Mouse (Mus musculus): ENCODE data around the gene Ppp1r37. TPM values are rescaled to one million over a fixed set of nuclear protein-coding genes. Genes with fewer than 3 reads are reported as not detected.

The Ppp1r37 gene
- polyA plus RNA-seq, 1 experiment, result 115 TPM

- peaks cover 21% of the 10 kb centered on the region for H3K27me3 ChIP-seq (ENCODE audit: control insufficient read depth, insufficient read depth, low read length)
- H3K4me3 ChIP-seq (ENCODE audit: low read depth, low read length), result peak overlapping the region; percentile 6
- H3K27ac ChIP-seq (ENCODE audit: insufficient read depth, low read depth, low read length), result peak overlapping the region; percentile 14
- TF ChIP-seq POLR2A (IDR thresholded peaks at IDR 0.05; ENCODE audit: low read depth, low read length) (no peak), CTCF (IDR thresholded peaks at IDR 0.05; ENCODE audit: extremely low read depth, insufficient read length, insufficient replicate concordance, low read depth, low read length) (no peak)
- WGBS, result 3% methylated on average over 26 of the region's 26 CpGs
- H3K36me3 ChIP-seq (ENCODE audit: control insufficient read depth, insufficient read depth, low read length), result no peaks in the 10 kb centered on the region
- H3K4me1 ChIP-seq (ENCODE audit: control insufficient read depth, insufficient read depth, insufficient read length, low read length), result peaks cover 10% of the 10 kb centered on the region
These were observed 71.1 kb downstream of the Ppp1r37 start for GRCm38 (mm10) chr7:19491731-19492130.

GRCm38 (mm10) chr7:19489525-19489924 is 73.4 kb downstream of the Ppp1r37 start:
- no peak for TF ChIP-seq POLR2A (IDR thresholded peaks at IDR 0.05; ENCODE audit: low read depth, low read length)
- TF ChIP-seq CTCF (IDR thresholded peaks at IDR 0.05; ENCODE audit: extremely low read depth, insufficient read length, insufficient replicate concordance, low read depth, low read length), result no peak
- WGBS, result 22% methylated on average over 31 of the region's 31 CpGs
- peaks cover 18% of the 10 kb centered on the region for H3K27me3 ChIP-seq (ENCODE audit: control insufficient read depth, insufficient read depth, low read length)
- H3K36me3 ChIP-seq (ENCODE audit: control insufficient read depth, insufficient read depth, low read length), result no peaks in the 10 kb centered on the region
- H3K27ac ChIP-seq (ENCODE audit: insufficient read depth, low read depth, low read length), result no peak overlapping the region
- H3K4me3 ChIP-seq (ENCODE audit: low read depth, low read length), result no peak overlapping the region
- peaks cover 6% of the 10 kb centered on the region for H3K4me1 ChIP-seq (ENCODE audit: control insufficient read depth, insufficient read depth, insufficient read length, low read length)

- no peaks in the 10 kb centered on the region for H3K36me3 ChIP-seq (ENCODE audit: control insufficient read depth, insufficient read depth, low read length)
- WGBS, result 81% methylated on average over 7 of the region's 7 CpGs
- no peak for TF ChIP-seq POLR2A (IDR thresholded peaks at IDR 0.05; ENCODE audit: low read depth, low read length)
- TF ChIP-seq CTCF (IDR thresholded peaks at IDR 0.05; ENCODE audit: extremely low read depth, insufficient read length, insufficient replicate concordance, low read depth, low read length), result no peak
- H3K4me1 ChIP-seq (ENCODE audit: control insufficient read depth, insufficient read depth, insufficient read length, low read length), result peaks cover 1% of the 10 kb centered on the region
- no peak overlapping the region for H3K27ac ChIP-seq (ENCODE audit: insufficient read depth, low read depth, low read length)
- peaks cover 18% of the 10 kb centered on the region for H3K27me3 ChIP-seq (ENCODE audit: control insufficient read depth, insufficient read depth, low read length)
- no peak overlapping the region for H3K4me3 ChIP-seq (ENCODE audit: low read depth, low read length)
These were observed 76.3 kb downstream of the Ppp1r37 start for GRCm38 (mm10) chr7:19486549-19486948.

GRCm38 (mm10) chr7:19485488-19485887 is 77.4 kb downstream of the Ppp1r37 start:
- peaks cover 2% of the 10 kb centered on the region; the same call in 1 of the 2 replicates for H3K4me1 ChIP-seq (ENCODE audit: control insufficient read depth, insufficient read depth, insufficient read length, low read length)
- H3K27me3 ChIP-seq (ENCODE audit: control insufficient read depth, insufficient read depth, low read length), result peaks cover 20% of the 10 kb centered on the region
- TF ChIP-seq POLR2A (IDR thresholded peaks at IDR 0.05; ENCODE audit: low read depth, low read length) (no peak), CTCF (IDR thresholded peaks at IDR 0.05; ENCODE audit: extremely low read depth, insufficient read length, insufficient replicate concordance, low read depth, low read length) (no peak)
- no peaks in the 10 kb centered on the region for H3K36me3 ChIP-seq (ENCODE audit: control insufficient read depth, insufficient read depth, low read length)
- 83% methylated on average over 1 of the region's 1 CpGs for WGBS
- no peak overlapping the region for H3K4me3 ChIP-seq (ENCODE audit: low read depth, low read length)
- no peak overlapping the region for H3K27ac ChIP-seq (ENCODE audit: insufficient read depth, low read depth, low read length)

GRCm38 (mm10) chr7:19483281-19483680 is 79.6 kb downstream of the Ppp1r37 start:
- H3K27ac ChIP-seq (ENCODE audit: insufficient read depth, low read depth, low read length), result no peak overlapping the region
- H3K36me3 ChIP-seq (ENCODE audit: control insufficient read depth, insufficient read depth, low read length), result no peaks in the 10 kb centered on the region
- H3K4me3 ChIP-seq (ENCODE audit: low read depth, low read length), result no peak overlapping the region
- 76% methylated on average over 8 of the region's 8 CpGs for WGBS
- TF ChIP-seq CTCF (IDR thresholded peaks at IDR 0.05; ENCODE audit: extremely low read depth, insufficient read length, insufficient replicate concordance, low read depth, low read length), result no peak
- TF ChIP-seq POLR2A (IDR thresholded peaks at IDR 0.05; ENCODE audit: low read depth, low read length), result no peak
- peaks cover 2% of the 10 kb centered on the region; the same call in 1 of the 2 replicates for H3K4me1 ChIP-seq (ENCODE audit: control insufficient read depth, insufficient read depth, insufficient read length, low read length)
- H3K27me3 ChIP-seq (ENCODE audit: control insufficient read depth, insufficient read depth, low read length), result peaks cover 7% of the 10 kb centered on the region

Other genes with a start within 250 kb of the Ppp1r37 start
- 9.3 and 17.5 TPM in 2 replicates for gene Ercc1, start 218.3 kb downstream of the Ppp1r37 start, polyA plus RNA-seq (2012; rRNA removed)
- 2.0 and 2.5 TPM in 2 replicates for gene Cd3eap, start 203.6 kb downstream of the Ppp1r37 start, polyA plus RNA-seq (2012; rRNA removed)
- 6.2 and 10.4 TPM in 2 replicates for gene Ppp1r13l, start 203.3 kb downstream of the Ppp1r37 start, polyA plus RNA-seq (2012; rRNA removed)
- 21.0 and 31.2 TPM in 2 replicates for gene Ercc2, start 181.1 kb downstream of the Ppp1r37 start, polyA plus RNA-seq (2012; rRNA removed)
- gene Klc3, start 159.0 kb downstream of the Ppp1r37 start, polyA plus RNA-seq (2012; rRNA removed), result 2.6 and 3.5 TPM in 2 replicates
- 31.9 and 45.3 TPM in 2 replicates for gene Ckm, start 158.3 kb downstream of the Ppp1r37 start, polyA plus RNA-seq (2012; rRNA removed)
- 11.6 and 27.4 TPM in 2 replicates for gene Mark4, start 104.3 kb downstream of the Ppp1r37 start, polyA plus RNA-seq (2012; rRNA removed)
- 6.5 and 12.0 TPM in 2 replicates for gene Exoc3l2, start 99.7 kb downstream of the Ppp1r37 start, polyA plus RNA-seq (2012; rRNA removed)
- gene Bloc1s3, start 54.7 kb downstream of the Ppp1r37 start, polyA plus RNA-seq (2012; rRNA removed), result 11.9 and 24.9 TPM in 2 replicates
- 56.3 and 120 TPM in 2 replicates for gene Trappc6a, start 54.7 kb downstream of the Ppp1r37 start, polyA plus RNA-seq (2012; rRNA removed)
- 0.23 and 0.43 TPM in 2 replicates for gene Nkpd1, start 45.2 kb downstream of the Ppp1r37 start, polyA plus RNA-seq (2012; rRNA removed)
- gene Zfp296, start 14.2 kb upstream of the Ppp1r37 start, polyA plus RNA-seq (2012; rRNA removed), result 3.0 and 3.7 TPM in 2 replicates
- gene Gemin7, start 14.5 kb upstream of the Ppp1r37 start, polyA plus RNA-seq (2012; rRNA removed), result 85.5 and 146 TPM in 2 replicates
- 91.6 and 184 TPM in 2 replicates for gene Clasrp, start 41.4 kb upstream of the Ppp1r37 start, polyA plus RNA-seq (2012; rRNA removed)
- 47.2 and 144 TPM in 2 replicates for gene Relb, start 66.4 kb upstream of the Ppp1r37 start, polyA plus RNA-seq (2012; rRNA removed)
- gene Clptm1, start 102.0 kb upstream of the Ppp1r37 start, polyA plus RNA-seq (2012; rRNA removed), result 70.5 and 141 TPM in 2 replicates
- 1,337 and 1,661 TPM in 2 replicates for gene Apoc2, start 114.9 kb upstream of the Ppp1r37 start, polyA plus RNA-seq (2012; rRNA removed)
- 0.37 and 0.69 TPM in 2 replicates for gene Gm44805, start 118.3 kb upstream of the Ppp1r37 start, polyA plus RNA-seq (2012; rRNA removed)
- gene Apoc4, start 118.4 kb upstream of the Ppp1r37 start, polyA plus RNA-seq (2012; rRNA removed), result 0.33 and 1.4 TPM in 2 replicates
- gene Apoc1, start 129.6 kb upstream of the Ppp1r37 start, polyA plus RNA-seq (2012; rRNA removed), result not detected in 2 replicates
- gene Apoe, start 136.1 kb upstream of the Ppp1r37 start, polyA plus RNA-seq (2012; rRNA removed), result 591 and 688 TPM in 2 replicates
- 62.8 and 72.9 TPM in 2 replicates for gene Tomm40, start 152.4 kb upstream of the Ppp1r37 start, polyA plus RNA-seq (2012; rRNA removed)
- gene Nectin2, start 187.4 kb upstream of the Ppp1r37 start, polyA plus RNA-seq (2012; rRNA removed), result 128 and 208 TPM in 2 replicates
- 18.6 and 20.3 TPM in 2 replicates for gene Bcam, start 207.9 kb upstream of the Ppp1r37 start, polyA plus RNA-seq (2012; rRNA removed)
- 56.7 and 145 TPM in 2 replicates for gene Cblc, start 233.7 kb upstream of the Ppp1r37 start, polyA plus RNA-seq (2012; rRNA removed)

Data from small intestine, adult 2 months (tissue).